Mouse (Mus musculus): ENCODE measurements around the gene Il19.

GRCm38 (mm10) chr1:130911401-130912010, 28.4 kb downstream of the Il19 start, which contains the start of gene Il20:
- no peak for TF ChIP-seq POLR2A (IDR thresholded peaks at IDR 0.05; ENCODE audit: extremely low read depth, insufficient read depth, low read length)
- TF ChIP-seq CTCF (IDR thresholded peaks at IDR 0.05; ENCODE audit: low read depth, low read length), result no peak
